Mouse (Mus musculus) bone marrow macrophage, adult 2 months (primary cell): Measurements from ENCODE around the gene Clcn3. TPM values are rescaled to one million over a fixed set of nuclear protein-coding genes. Genes with fewer than 3 reads are reported as not detected.

Experiments
- H3K27ac ChIP-seq: 2 replicates; pipeline ENCODE4 v1.5.1; 2012; ENCODE audit warnings: low read depth, low read length; ENCODE audit not compliant: insufficient read depth
- H3K4me1 ChIP-seq: 2 replicates; pipeline ENCODE4 v1.6.1; 2012; ENCODE audit warnings: low read length; ENCODE audit not compliant: control insufficient read depth, insufficient read depth
- H3K4me3 ChIP-seq: 2 replicates; pipeline ENCODE4 v1.5.1; 2012; ENCODE audit warnings: mild to moderate bottlenecking, low read length, moderate library complexity; ENCODE audit not compliant: insufficient read depth
- CTCF ChIP-seq: IDR thresholded peaks from 2 replicates; pipeline ENCODE4 v1.5.1; 2012; ENCODE audit warnings: low read depth, mild to moderate bottlenecking, low read length, moderate library complexity
- POLR2A ChIP-seq: IDR thresholded peaks from 2 replicates; pipeline ENCODE4 v1.6.1; 2012; ENCODE audit warnings: mild to moderate bottlenecking, low read depth, low read length, borderline replicate concordance
- polyA plus RNA-seq: library from polyadenylated mRNA; stranded (reverse); fragments of >200 nt; gene quantifications from 2 replicates; pipeline ENCODE4 v1.2.4, GENCODE M21; 2012; ENCODE audit not compliant: missing spikeins, insufficient read depth, insufficient read length

Gene Clcn3
- polyA plus RNA-seq, 1 experiment: 27.7 TPM

- H3K4me3 ChIP-seq: no peak overlapping the region
- no peak overlapping the region for H3K27ac ChIP-seq
- TF ChIP-seq POLR2A (no peak), CTCF (no peak)
- H3K4me1 ChIP-seq: peaks cover 42% of the 10 kb centered on the region
These were observed 6.3 kb downstream of the Clcn3 start for GRCm38 (mm10) chr8:60976818-60977217.

GRCm38 (mm10) chr8:60974837-60975236 is 8.3 kb downstream of the Clcn3 start:
- H3K4me1 ChIP-seq: peaks cover 50% of the 10 kb centered on the region
- no peak for TF ChIP-seq POLR2A
- TF ChIP-seq CTCF: no peak
- no peak overlapping the region for H3K27ac ChIP-seq
- H3K4me3 ChIP-seq: no peak overlapping the region

- TF ChIP-seq POLR2A (no peak), CTCF (no peak)
These were observed 9.7 kb downstream of the Clcn3 start for GRCm38 (mm10) chr8:60973448-60973847.

GRCm38 (mm10) chr8:60971808-60972207 is 11.3 kb downstream of the Clcn3 start:
- Histone ChIP-seq H3K4me1 (peaks cover 50% of the 10 kb centered on the region), H3K27ac (peak overlapping the region; percentile 59), H3K4me3 (no peak overlapping the region)
- TF ChIP-seq POLR2A (no peak), CTCF (no peak)

More at GRCm38 (mm10) chr8:60973448-60973847, 9.7 kb downstream of the Clcn3 start:
- H3K4me1 ChIP-seq: peaks cover 48% of the 10 kb centered on the region
- no peak overlapping the region for H3K27ac ChIP-seq
- no peak overlapping the region for H3K4me3 ChIP-seq

- H3K4me1 ChIP-seq: peaks cover 53% of the 10 kb centered on the region
- peak overlapping the region; percentile 15; the same call in 1 of the 2 replicates for H3K27ac ChIP-seq
- no peak overlapping the region for H3K4me3 ChIP-seq
These were observed 14.0 kb downstream of the Clcn3 start for GRCm38 (mm10) chr8:60969091-60969490.

DNA sequence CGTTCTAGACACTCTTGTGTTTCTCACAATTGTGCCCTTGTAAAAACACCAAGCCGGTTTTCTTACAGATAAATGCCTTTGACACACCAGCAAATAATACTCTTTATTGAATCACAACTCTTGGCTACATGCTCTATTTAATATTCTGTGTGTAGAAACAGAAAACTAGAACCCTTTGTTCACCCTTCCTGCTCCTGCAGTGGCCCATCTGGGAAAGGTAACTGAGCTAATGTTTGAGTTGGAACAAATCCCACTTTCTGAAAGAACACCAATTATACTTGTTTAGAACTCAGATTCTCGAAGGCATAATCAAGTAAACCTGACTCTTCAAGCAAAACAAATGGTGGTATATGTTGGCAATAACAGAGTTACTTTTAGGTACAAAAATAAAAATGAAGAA is 17.4 kb downstream of the Clcn3 start:
- peaks cover 42% of the 10 kb centered on the region for H3K4me1 ChIP-seq
- no peak overlapping the region for H3K27ac ChIP-seq
- no peak overlapping the region for H3K4me3 ChIP-seq
- TF ChIP-seq POLR2A: no peak
- TF ChIP-seq CTCF: no peak

More at GRCm38 (mm10) chr8:60969091-60969490, 14.0 kb downstream of the Clcn3 start:
- no peak for TF ChIP-seq CTCF

- Histone ChIP-seq H3K27ac (no peak overlapping the region), H3K4me1 (peaks cover 42% of the 10 kb centered on the region)
These were observed 17.8 kb downstream of the Clcn3 start for GRCm38 (mm10) chr8:60965306-60965705.

DNA sequence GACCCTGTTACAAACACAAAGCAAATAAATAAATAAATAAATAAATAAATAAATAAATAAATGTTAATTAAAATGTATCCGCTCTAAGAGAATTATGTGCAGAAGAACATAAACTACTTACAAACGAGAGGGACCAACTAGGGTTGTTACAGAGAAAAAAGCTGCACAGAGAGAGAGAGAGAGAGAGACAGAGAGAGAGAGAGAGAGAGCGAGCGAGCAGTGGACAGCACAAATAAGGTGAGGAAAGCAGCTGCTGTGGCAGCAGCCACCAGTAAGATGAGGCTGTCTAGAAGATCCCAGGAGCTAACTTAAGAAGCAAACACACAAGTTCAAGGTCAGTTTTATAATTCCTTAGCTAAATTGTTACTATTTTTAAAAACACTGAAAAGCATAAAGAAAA is 18.6 kb downstream of the Clcn3 start:
- Histone ChIP-seq H3K4me3 (no peak overlapping the region), H3K27ac (no peak overlapping the region), H3K4me1 (peaks cover 39% of the 10 kb centered on the region)
- TF ChIP-seq CTCF (no peak), POLR2A (no peak)

More at GRCm38 (mm10) chr8:60965306-60965705, 17.8 kb downstream of the Clcn3 start:
- no peak overlapping the region for H3K4me3 ChIP-seq
- TF ChIP-seq POLR2A: no peak
- no peak for TF ChIP-seq CTCF

GRCm38 (mm10) chr8:60963931-60964330 is 19.2 kb downstream of the Clcn3 start:
- Histone ChIP-seq H3K4me1 (peaks cover 35% of the 10 kb centered on the region), H3K4me3 (no peak overlapping the region), H3K27ac (no peak overlapping the region)
- TF ChIP-seq POLR2A: no peak
- TF ChIP-seq CTCF: no peak

- Histone ChIP-seq H3K27ac (peak overlapping the region; percentile 26; the same call in 1 of the 2 replicates), H3K4me1 (peaks cover 28% of the 10 kb centered on the region), H3K4me3 (no peak overlapping the region)
- TF ChIP-seq CTCF: no peak
- TF ChIP-seq POLR2A: no peak
These were observed 20.3 kb downstream of the Clcn3 start for GRCm38 (mm10) chr8:60962763-60963162.

DNA sequence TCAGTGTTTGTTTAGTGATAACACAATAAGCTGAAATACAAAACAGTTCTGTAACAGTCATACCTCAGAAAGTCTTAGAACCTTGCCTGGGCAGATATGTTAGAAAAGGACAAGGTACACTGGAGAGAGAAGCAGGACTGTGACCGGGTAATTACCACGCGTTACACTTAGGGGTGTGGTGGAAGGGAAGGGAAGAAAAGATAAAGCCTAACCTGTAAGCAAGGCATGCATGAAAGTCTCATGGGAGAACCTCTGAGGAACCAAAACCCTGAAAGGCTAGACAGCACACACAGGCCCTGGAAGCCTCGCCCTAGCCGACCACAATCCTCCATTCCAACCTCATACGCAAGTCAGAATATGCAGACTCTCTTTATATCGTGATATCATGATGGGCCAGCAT is 26.3 kb downstream of the Clcn3 start:
- no peak overlapping the region for H3K27ac ChIP-seq
- TF ChIP-seq POLR2A: no peak
- TF ChIP-seq CTCF: no peak

More for the DNA sequence above, 26.3 kb downstream of the Clcn3 start:
- Histone ChIP-seq H3K4me3 (no peak overlapping the region), H3K4me1 (peaks cover 11% of the 10 kb centered on the region)
